Mouse (Mus musculus) adipocyte (in vitro differentiated cells): ENCODE results near the gene 9930021J03Rik.
A peak's percentile ranks its signal among the peaks of the same experiment; 100 is the strongest.

ENCODE experiments used
- DNase-seq: peaks from one replicate; pipeline ENCODE4 v3.0.0-alpha.2; 2016; ENCODE audit warnings: low spot score

9930021J03Rik gene

DNA sequence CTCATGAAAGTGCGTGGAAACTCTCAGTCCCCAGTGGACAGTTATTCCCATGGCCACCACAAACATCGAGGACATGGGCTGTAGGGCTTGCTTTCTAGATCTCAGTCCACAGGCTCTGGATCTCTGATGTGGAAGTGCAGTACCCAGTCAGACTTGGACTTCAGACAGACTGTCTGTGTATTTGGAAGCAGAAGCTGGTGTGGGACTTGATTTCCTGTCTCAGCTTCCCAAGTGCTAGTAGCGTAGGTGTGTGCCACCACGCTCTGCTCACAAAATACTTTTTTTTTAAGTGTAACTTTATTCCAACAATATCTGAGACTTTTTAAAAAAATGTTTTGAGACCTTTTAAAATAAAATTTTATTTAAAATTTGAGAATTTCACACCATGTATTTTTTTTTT is 109.5 kb downstream of the 9930021J03Rik start:
- no peak for DNase-seq

DNA sequence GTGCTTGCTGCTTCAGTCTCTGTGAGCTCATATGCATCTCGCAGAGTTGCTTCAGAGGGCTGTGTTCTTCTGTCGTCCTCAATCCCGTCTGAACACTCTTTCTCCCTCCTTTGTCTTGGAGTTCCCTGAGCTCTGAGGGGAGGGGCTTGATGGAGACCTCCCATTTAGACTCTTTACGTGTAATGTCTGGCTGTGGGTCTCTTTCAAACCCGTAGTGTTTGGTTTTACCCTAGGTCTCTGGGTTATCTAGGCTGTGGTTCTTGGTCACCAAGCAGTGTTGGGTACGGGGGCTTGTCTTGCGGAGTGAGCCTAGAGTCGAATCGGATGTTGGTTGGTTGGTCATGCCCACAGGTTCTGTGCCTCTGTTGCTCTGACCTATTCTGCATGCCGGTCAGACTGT is 110.7 kb downstream of the 9930021J03Rik start:
- no peak for DNase-seq

- peak; percentile 94 for DNase-seq
Observed at GRCm38 (mm10) chr19:29683844-29684540, 121.8 kb downstream of the 9930021J03Rik start.

DNA sequence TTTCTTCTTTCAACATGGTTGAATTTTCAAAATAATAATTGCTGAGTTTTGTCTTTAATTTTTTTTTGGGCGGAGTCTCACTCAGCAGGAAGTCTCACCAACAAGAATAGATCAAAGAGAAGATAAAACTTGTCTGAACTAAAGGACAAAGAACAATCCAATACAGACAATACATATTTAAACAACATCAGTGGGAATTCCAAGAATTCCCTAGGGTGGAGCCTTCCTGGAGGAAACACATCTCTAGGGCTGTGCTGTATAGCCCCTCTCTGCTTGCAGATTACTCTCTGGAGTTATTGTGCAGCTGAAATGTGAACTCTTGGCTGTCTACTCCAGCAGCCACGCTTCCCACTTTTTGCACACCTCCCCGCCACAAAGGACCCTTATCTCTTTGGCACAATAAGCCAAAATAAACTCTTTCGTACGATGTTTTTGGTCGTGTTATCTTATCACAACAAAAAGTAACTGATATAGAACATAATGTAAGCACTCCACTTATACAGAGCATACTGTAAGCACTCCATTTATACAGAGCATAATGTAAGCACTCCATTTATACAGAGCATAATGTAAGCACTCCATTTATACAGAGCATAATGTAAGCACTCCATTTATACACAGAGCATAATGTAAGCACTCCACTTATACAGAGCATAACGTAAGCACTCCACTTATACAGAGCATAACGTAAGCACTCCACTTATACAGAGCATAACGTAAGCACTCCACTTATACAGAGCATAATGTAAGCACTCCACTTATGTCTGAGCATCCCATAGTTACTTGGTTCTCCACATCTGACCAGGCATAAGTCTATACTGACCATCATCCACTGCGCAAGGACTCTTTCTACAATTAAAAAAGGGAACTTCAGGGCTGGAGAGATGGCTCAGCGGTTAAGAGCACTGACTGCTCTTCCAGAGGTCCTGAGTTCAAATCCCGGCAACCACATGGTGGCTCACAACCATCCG is 125.3 kb downstream of the 9930021J03Rik start:
- no peak for DNase-seq

DNA sequence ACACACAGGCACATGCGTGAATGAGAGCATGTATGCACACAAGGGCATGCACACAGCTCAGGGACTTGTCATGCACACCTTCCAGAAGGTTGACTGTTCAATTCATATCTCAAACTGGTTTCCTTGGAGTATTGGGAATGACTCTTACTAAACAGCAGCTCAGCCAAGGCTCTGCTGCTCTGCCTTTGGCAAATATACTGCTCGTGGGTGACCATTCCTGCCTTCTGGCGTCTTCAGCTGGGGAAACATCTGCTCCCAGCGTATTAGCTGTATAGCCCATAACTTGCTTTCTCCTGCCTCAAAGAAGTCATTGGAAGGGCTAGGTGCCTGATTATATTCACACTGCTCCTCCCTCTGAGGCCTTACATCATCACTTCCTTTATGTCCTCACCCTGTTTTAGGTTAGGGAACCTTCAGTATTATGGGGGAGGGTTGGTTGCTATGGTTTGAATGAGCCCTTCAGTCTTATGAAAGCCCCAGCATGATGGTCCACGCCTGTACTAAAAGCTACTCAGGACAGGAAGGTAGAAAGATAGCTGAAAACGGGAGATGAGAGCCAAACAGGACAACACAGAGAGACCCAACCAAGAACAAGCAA is 127.5 kb downstream of the 9930021J03Rik start:
- no peak for DNase-seq

DNA sequence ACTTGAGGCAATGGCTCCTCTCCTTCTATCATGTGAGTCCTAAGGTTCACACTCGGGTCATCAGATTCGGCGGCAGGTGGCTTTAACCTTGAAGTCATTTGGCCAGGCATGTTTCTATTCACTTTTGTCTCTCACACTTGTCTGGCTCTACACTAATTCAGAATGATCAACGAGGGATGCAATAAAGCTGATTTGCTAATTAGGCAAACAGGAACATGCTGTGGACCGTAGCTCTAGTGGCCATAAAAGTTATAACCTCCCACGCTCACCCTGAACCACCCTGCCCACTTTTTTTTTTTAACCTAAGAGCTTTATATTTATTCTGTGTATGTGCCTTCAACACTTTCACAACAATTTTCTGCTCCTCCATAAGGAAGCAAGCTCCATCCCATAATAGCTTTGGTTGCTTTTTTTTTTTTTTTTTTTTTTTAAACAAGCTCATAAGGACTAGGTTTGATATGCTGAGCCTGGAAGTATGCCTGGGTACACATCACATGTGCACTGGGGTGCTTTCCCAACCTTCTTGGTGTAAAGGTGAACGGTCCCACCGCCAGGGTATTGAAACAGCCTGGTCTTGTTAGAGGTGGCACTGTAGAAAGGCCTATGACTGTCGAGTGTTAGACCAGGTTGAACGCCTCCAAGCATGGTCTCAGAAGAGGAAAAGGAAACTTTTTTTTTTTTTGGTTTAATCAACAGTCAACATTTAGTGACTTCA is 129.2 kb downstream of the 9930021J03Rik start:
- peak; percentile 77 for DNase-seq

DNA sequence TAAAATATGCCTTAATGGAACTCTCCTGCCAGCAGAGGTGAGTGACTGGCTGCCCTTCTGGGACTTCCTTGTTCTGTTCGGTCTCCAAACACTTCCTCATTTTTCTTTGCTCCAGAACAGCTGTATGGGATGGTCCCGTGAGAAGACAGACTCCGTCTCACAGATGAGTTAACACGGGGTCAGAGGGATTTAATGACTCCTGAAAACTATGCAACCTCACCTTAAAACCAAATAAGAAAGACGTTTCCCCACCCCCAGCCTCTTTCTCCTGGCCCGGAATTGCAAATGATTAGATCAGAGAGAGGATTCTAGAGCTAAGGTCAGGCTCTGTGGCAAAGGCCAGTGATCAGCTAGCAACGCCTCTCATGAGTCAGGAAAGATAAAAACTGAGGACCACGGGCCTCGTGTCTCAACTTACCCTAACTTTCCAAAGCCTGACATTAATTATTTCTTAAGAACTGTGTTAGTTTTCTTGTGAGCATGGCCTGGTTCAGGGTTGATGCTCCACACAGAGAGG is 130.2 kb downstream of the 9930021J03Rik start:
- peak; percentile 60 for DNase-seq

- DNase-seq: peak; percentile 59
Observed at GRCm38 (mm10) chr19:29674946-29675345, 130.8 kb downstream of the 9930021J03Rik start.

GRCm38 (mm10) chr19:29672660-29673059 is 133.1 kb downstream of the 9930021J03Rik start:
- DNase-seq: no peak

- no peak for DNase-seq
Observed at GRCm38 (mm10) chr19:29671160-29671559, 134.6 kb downstream of the 9930021J03Rik start.

GRCm38 (mm10) chr19:29670247-29670646 is 135.5 kb downstream of the 9930021J03Rik start:
- DNase-seq: no peak

DNA sequence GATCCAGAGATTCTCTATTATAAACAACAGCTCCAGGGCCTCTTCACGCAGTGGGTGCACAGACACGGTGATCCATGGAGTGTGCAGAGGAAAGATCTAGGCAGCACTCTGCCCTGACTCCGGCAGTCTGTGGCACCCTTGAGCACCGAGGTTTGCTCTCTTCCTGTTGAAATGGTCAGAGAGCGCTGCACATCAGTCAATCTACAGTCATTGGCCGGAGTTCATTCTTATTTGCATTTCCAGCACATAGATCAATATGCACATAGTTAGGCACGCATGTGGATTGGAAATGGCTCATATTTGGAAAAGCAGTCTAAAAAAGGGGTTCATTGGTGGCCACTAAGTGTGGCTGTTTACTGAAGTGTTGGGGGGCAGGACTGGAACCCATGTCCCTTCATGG is 137.7 kb downstream of the 9930021J03Rik start:
- no peak for DNase-seq

DNA sequence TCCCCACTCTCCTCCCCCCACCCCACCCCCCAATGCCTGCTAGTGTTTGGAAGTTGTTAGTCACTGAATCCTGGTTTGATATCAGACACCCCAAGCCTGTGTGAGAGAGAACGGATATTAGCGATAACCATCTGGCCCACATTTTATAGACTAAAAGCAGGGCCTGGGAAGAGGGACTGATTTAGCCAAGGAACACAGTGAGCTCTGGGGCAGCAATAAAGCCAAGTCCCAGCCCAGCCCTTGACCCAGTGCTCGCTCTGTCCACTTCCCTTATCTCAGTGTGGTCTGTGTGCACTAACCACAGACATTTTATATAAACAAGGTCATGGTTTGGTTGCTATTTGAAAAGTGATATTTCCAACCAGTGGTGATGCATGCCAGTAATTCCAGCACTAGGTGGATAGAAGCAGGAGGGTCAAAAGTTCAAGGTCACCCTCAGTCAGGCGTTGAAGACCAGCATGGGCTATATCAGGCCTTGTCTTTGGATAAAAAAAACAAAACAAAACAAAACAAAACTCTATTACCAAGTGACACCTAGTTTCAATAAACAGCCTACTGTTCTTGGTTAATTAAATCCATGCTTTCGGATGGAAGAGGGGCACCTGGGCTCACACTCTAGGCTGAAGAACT is 138.7 kb downstream of the 9930021J03Rik start:
- peak; percentile 77 for DNase-seq

DNA sequence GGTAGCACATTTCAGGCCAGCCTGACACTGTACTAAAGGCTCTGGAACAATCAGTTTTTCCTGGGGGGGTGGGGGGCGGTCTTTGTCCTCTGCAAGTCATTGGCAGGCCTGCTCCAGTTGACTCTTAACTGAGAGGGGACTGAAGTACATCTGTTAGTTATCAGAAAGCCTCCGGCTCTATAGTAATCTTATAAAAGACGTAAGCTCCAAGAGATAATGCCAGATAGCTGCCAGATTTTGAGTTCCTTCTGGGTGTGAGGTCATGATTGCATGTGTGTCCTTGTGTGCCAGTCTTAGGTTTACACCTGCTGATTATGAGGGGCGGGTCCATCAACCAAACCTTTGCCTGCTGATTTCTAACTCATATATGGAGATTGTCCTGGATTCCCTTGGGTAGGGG is 139.6 kb downstream of the 9930021J03Rik start:
- peak; percentile 22 for DNase-seq

GRCm38 (mm10) chr19:29664934-29665333 is 140.9 kb downstream of the 9930021J03Rik start:
- no peak for DNase-seq
